Mouse (Mus musculus): Measurements from ENCODE around the gene Acot3. TPM values are rescaled to one million over a fixed set of nuclear protein-coding genes. Genes with fewer than 3 reads are reported as not detected.

Gene Acot3
- polyA plus RNA-seq, 1 experiment from 2014 or later = 0.52 TPM

DNA sequence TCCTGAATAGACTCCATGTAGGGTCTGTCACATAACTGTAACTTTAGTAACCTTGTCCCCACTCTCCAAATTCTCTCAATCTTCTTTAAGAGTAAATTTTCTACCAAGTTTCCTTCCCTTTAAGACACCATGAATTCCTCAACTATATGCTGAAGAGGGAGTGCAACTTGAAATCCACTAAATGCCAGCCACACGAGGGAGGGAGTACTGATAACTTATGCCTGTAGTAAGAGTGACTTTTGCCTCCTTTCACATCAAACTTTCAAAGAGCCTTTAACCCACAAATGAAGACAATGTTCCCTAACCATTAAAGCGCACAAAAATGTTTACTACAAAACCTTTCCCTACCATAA, 49.5 kb downstream of the Acot3 start:
- H3K4me3 ChIP-seq = peak overlapping the region; percentile 61
- H3K27me3 ChIP-seq (replicated peaks) = no peaks in the 10 kb centered on the region
- H3K9ac ChIP-seq = peak overlapping the region; percentile 81
- no peaks in the 10 kb centered on the region for H3K4me1 ChIP-seq
- ATAC-seq (ENCODE audit: extremely low read depth, insufficient number of reproducible peaks, low FRiP score, low TSS enrichment) = no peak
- no peaks in the 10 kb centered on the region for H3K36me3 ChIP-seq
- WGBS = 51% methylated on average over 2 of the region's 2 CpGs
- no peaks in the 10 kb centered on the region for H3K9me3 ChIP-seq
- peak overlapping the region; percentile 79 for H3K4me2 ChIP-seq
- H3K27ac ChIP-seq (replicated peaks) = no peak overlapping the region

DNA sequence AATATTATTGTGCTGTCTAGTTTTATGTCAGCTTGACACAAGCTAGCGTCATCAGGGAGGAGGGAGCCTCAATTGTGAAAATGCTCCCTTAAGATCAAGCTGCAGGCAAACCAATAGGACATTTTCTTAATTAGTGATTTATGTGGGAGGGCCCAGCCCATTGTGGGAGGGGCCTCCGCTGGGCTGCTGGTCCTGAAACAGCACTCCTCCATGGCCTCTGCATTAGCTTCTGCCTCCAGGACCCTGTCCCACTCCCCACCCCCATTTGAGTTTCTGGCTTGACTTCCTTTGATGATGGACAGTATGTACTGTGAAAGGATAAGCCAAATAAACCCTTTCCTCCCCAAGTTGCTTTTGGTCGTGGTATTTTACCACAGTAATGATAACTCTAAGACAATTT, 55.1 kb downstream of the Acot3 start:
- Histone ChIP-seq H3K36me3 (no peaks in the 10 kb centered on the region), H3K4me3 (no peak overlapping the region), H3K4me2 (no peak overlapping the region), H3K4me1 (no peaks in the 10 kb centered on the region), H3K9me3 (no peaks in the 10 kb centered on the region), H3K9ac (no peak overlapping the region), H3K27ac (replicated peaks) (no peak overlapping the region), H3K27me3 (replicated peaks) (no peaks in the 10 kb centered on the region)
- ATAC-seq (ENCODE audit: extremely low read depth, insufficient number of reproducible peaks, low FRiP score, low TSS enrichment) = no peak
- WGBS = 74% methylated on average over 3 of the region's 3 CpGs

DNA sequence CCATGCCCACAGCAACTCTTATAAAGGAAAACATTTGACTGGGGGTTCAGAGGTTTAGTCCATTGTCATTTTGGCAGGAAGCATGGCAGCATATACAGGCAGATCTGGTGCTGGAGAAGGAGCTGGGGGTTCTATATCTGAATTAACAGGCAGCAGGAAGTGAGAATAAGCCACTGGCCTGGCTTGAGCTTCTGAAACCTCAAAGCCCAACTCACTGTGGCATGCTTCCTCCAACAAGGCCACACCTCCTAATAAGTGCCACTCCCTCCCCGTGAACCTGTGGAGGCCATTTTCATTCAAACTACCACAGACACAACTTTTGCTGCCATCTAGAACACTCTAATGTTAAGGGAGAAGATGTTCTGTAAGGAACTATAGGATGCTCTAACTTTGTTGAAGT, 55.7 kb downstream of the Acot3 start:
- WGBS = 48% methylated on average over 1 of the region's 1 CpGs
- H3K36me3 ChIP-seq = no peaks in the 10 kb centered on the region
- H3K4me1 ChIP-seq = no peaks in the 10 kb centered on the region
- no peaks in the 10 kb centered on the region for H3K27me3 ChIP-seq (replicated peaks)
- no peak for ATAC-seq (ENCODE audit: extremely low read depth, insufficient number of reproducible peaks, low FRiP score, low TSS enrichment)
- H3K4me2 ChIP-seq = no peak overlapping the region
- no peak overlapping the region for H3K9ac ChIP-seq
- no peak overlapping the region for H3K27ac ChIP-seq (replicated peaks)
- no peaks in the 10 kb centered on the region for H3K9me3 ChIP-seq
- no peak overlapping the region for H3K4me3 ChIP-seq

DNA sequence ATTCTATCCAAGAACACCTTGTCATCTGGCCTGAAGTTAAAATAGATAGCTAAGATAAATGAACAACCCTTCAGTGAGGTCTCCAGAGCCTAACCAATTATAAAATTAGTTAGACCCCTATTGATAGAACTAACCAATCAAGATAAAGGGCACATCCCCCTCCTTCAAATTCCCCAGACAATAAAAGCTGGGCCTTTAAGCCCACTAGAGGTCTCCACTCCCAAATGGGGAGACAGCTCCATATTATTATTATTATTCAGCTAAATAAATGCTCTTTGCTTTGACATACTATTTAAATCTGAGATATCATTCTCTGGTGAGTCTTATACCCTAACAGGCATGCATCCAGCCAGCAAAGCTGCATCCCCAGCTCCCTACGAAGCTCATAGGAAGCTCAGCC, 58.0 kb downstream of the Acot3 start:
- no peak overlapping the region for H3K9ac ChIP-seq
- H3K4me3 ChIP-seq = no peak overlapping the region
- WGBS = 78% methylated on average over 1 of the region's 1 CpGs
- peaks cover 4% of the 10 kb centered on the region for H3K4me1 ChIP-seq
- no peak for ATAC-seq (ENCODE audit: extremely low read depth, insufficient number of reproducible peaks, low FRiP score, low TSS enrichment)
- H3K27ac ChIP-seq (replicated peaks) = no peak overlapping the region
- no peaks in the 10 kb centered on the region for H3K9me3 ChIP-seq
- H3K27me3 ChIP-seq (replicated peaks) = no peaks in the 10 kb centered on the region
- no peak overlapping the region for H3K4me2 ChIP-seq
- no peaks in the 10 kb centered on the region for H3K36me3 ChIP-seq

Other genes starting within 250 kb of the Acot3 start
- 28.1 and 32.2 TPM in 2 replicates for gene Numb, start 130.2 kb upstream of the Acot3 start, polyA plus RNA-seq (2015; fragmentation: Nextera tagmentation; extraction: Ambion mirVana)
- gene Riox1, start 101.5 kb upstream of the Acot3 start, polyA plus RNA-seq (2015; fragmentation: Nextera tagmentation; extraction: Ambion mirVana) = 8.3 and 8.7 TPM in 2 replicates
- gene Heatr4, start 67.3 kb upstream of the Acot3 start, polyA plus RNA-seq (2015; fragmentation: Nextera tagmentation; extraction: Ambion mirVana) = not detected in 2 replicates
- gene Acot2, start 64.3 kb upstream of the Acot3 start, polyA plus RNA-seq (2015; fragmentation: Nextera tagmentation; extraction: Ambion mirVana) = 55.7 and 61.2 TPM in 2 replicates
- gene Acot1, start 42.7 kb upstream of the Acot3 start, polyA plus RNA-seq (2015; fragmentation: Nextera tagmentation; extraction: Ambion mirVana) = 20.8 and 22.4 TPM in 2 replicates
- gene Acot4, start 13.8 kb upstream of the Acot3 start, polyA plus RNA-seq (2015; fragmentation: Nextera tagmentation; extraction: Ambion mirVana) = 0.19 and 0.66 TPM in 2 replicates
- not detected in 2 replicates for gene Gm49366, start 13.2 kb upstream of the Acot3 start, polyA plus RNA-seq (2015; fragmentation: Nextera tagmentation; extraction: Ambion mirVana)
- gene Acot5, start 17.2 kb downstream of the Acot3 start, polyA plus RNA-seq (2015; fragmentation: Nextera tagmentation; extraction: Ambion mirVana) = 0.14 TPM in 1 of 2 replicates, not detected in the other
- 0.71 and 0.74 TPM in 2 replicates for gene Acot6, start 48.5 kb downstream of the Acot3 start, polyA plus RNA-seq (2015; fragmentation: Nextera tagmentation; extraction: Ambion mirVana)
- gene Dnal1, start 62.2 kb downstream of the Acot3 start, polyA plus RNA-seq (2015; fragmentation: Nextera tagmentation; extraction: Ambion mirVana) = 2.2 and 2.6 TPM in 2 replicates
- gene Pnma1, start 96.3 kb downstream of the Acot3 start, polyA plus RNA-seq (2015; fragmentation: Nextera tagmentation; extraction: Ambion mirVana) = 0.48 and 0.65 TPM in 2 replicates
- 6.8 and 7.3 TPM in 2 replicates for gene Elmsan1, start 166.7 kb downstream of the Acot3 start, polyA plus RNA-seq (2015; fragmentation: Nextera tagmentation; extraction: Ambion mirVana)
- gene Ptgr2, start 233.1 kb downstream of the Acot3 start, polyA plus RNA-seq (2015; fragmentation: Nextera tagmentation; extraction: Ambion mirVana) = 58.0 and 65.3 TPM in 2 replicates

All from heart, embryonic 13.5 days (tissue).